In the genomic region with DNA sequence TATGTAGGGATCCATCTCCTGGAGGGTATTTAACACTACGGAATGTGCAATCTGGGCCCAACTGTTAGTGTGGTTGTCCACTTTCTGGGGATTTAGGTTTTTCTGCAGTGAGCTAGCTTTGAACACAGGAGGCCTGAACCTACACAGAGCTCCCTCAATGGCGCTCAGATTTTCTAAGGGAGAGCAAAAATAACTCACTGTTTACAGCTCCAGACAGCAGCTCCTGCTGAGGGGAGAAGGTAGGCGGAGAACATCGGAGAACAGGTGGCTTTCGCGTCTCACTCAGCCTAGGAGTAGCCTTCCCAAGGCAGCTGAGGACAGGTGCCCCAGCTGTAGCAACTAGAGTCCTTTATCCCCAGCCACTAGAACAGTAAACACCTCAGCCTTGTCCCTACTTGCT, we compare ENCODE assay signal across 17 mouse cellular contexts.
"Had no signal": no experiment of that assay in that cellular context is flagged by ENCODE, and none has a peak within 500 bp of the region (broad histone marks: within the 10 kb centered on the region; RNA-seq: fewer than 3 reads in every experiment).

No protein-coding gene starts in this region.

- H3K9ac ChIP-seq: neural tube, embryonic 12.5 days; neural tube, embryonic 13.5 days; neural tube, embryonic 15.5 days; stomach, embryonic 15.5 days had no signal

- H3K4me2 ChIP-seq: neural tube, embryonic 12.5 days; neural tube, embryonic 13.5 days; neural tube, embryonic 15.5 days; stomach, embryonic 15.5 days had no signal

- H3K27ac ChIP-seq: neural tube, embryonic 12.5 days; neural tube, embryonic 13.5 days; neural tube, embryonic 15.5 days; stomach, embryonic 15.5 days; stomach, postnatal 0 days had no signal

- H3K9me3 ChIP-seq: neural tube, embryonic 12.5 days; neural tube, embryonic 13.5 days; neural tube, embryonic 15.5 days; stomach, embryonic 15.5 days had no signal

- H3K4me3 ChIP-seq: neural tube, embryonic 12.5 days; neural tube, embryonic 13.5 days; neural tube, embryonic 15.5 days; stomach, embryonic 15.5 days had no signal

- DNase-seq: retina, postnatal 1 day; right cerebral cortex, adult 18-20 months; right cerebral cortex, postnatal 14 days; right cerebral cortex, postnatal 25 days; right cerebral cortex, postnatal 4 days; spleen, adult 18-20 months; thymus, adult 18-20 months; thymus, adult 2 months; thymus, postnatal 14 days; thymus, postnatal 25 days; thymus, postnatal 36 days; thymus, postnatal 4 days had no signal
